In the genomic region with DNA sequence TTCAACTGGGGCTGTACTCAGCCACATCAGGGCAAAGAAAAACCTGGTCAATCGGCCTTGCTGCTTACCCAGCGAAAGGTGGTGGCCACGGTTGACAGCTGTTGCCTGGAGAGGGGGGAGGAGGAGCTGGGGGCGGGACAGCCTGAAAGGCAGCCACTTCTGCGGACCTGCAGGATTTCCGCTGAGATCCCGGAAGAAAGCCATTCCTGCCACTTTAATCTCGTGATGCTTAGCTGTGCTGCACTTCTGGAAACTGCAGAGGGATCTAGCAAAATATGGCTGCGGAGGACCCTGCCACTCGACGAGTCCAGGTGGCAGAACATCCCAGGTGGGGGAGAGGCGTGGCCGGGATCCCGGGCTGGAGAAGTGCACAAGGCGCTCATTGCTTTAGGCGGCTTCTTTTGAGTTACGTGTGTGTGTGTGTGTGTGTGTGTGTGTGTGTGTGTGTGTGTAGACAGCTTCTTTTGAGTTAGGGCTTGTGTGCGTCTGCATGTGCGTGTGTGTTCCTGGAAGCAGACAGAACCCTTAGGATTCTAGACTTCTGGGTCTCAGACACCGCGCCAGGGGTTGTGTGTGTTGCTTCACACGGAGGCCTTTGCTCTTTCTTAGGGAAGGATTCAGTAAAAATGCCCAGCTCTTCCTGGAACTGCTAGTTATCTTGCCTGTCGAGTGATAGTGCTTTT, we compare ENCODE assay signal across 1 mouse cellular context.
A peak's percentile ranks its signal among the peaks of the same experiment; 100 is the strongest.
TF ChIP-seq lines count a peak whose summit lies in the region.

No protein-coding gene starts in this region.

TF ChIP-seq in CH12.LX, 34 proteins besides CTCF, POLR2A, EP300 and RAD21 (continued from another document):
- TF ChIP-seq CHD2 (IDR thresholded peaks at IDR 0.05; ENCODE audit: low read length), result peak; percentile 68
- TF ChIP-seq TCF12 (IDR thresholded peaks at IDR 0.05; ENCODE audit: low read depth, low read length), result peak; percentile 54
- no peak for TF ChIP-seq ZKSCAN1 (IDR thresholded peaks at IDR 0.05; ENCODE audit: borderline replicate concordance, low read depth, low read length)
- no peak for TF ChIP-seq MAFK (IDR thresholded peaks at IDR 0.05; ENCODE audit: insufficient replicate concordance, low read length)
- peak; percentile 68 for TF ChIP-seq MXI1 (IDR thresholded peaks at IDR 0.05; ENCODE audit: low read depth, low read length)
- no peak for TF ChIP-seq KAT2A (IDR thresholded peaks at IDR 0.05; ENCODE audit: insufficient replicate concordance, low read length)
- TF ChIP-seq ZNF384 (IDR thresholded peaks at IDR 0.05; ENCODE audit: low read depth, low read length), result no peak
- 0 out of 2 replicates have a peak, but pooled peaks have one; percentile 17 for TF ChIP-seq IRF4 (IDR thresholded peaks at IDR 0.05; ENCODE audit: low read depth, low read length)
- TF ChIP-seq E2F4 (IDR thresholded peaks at IDR 0.05; ENCODE audit: insufficient replicate concordance, low read depth, low read length), result no peak
- TF ChIP-seq JUND (conservative IDR thresholded peaks at IDR 0.05; ENCODE audit: low read depth, low read length), result no peak
- peak; percentile 22 for TF ChIP-seq ETS1 (conservative IDR thresholded peaks at IDR 0.05; ENCODE audit: low read depth, low read length)
- no peak for TF ChIP-seq USF1 (IDR thresholded peaks at IDR 0.05; ENCODE audit: low read depth, low read length)
- TF ChIP-seq UBTF (IDR thresholded peaks at IDR 0.05; ENCODE audit: low read depth, low read length), result no peak
- TF ChIP-seq ELF1 (IDR thresholded peaks at IDR 0.05; ENCODE audit: low read depth, low read length), result peak; percentile 93
- TF ChIP-seq POLR2AphosphoS2 (IDR thresholded peaks at IDR 0.05; ENCODE audit: low read depth, low read length), result no peak
